Mouse (Mus musculus) embryonic fibroblast, embryonic 13.5 days (primary cell): ENCODE results near the gene Aldh3a2.
A peak's percentile ranks its signal among the peaks of the same experiment; 100 is the strongest.

Experiments used
- CTCF ChIP-seq: IDR thresholded peaks from 2 replicates; pipeline ENCODE4 v1.5.1; 2011; ENCODE audit warnings: mild to moderate bottlenecking, control low read depth, low read length, moderate library complexity, borderline replicate concordance; ENCODE audit not compliant: insufficient read depth
- POLR2A ChIP-seq: IDR thresholded peaks from 2 replicates; pipeline ENCODE4 v1.6.1; 2011; ENCODE audit warnings: low read depth, mild to moderate bottlenecking, control low read depth, low read length, moderate library complexity

- TF ChIP-seq POLR2A (no peak), CTCF (peak; percentile 100)
These were observed 73.9 kb downstream of the Aldh3a2 start for GRCm38 (mm10) chr11:61193392-61193791.
